Mouse (Mus musculus): ENCODE measurements around the gene Lamc3. TPM values are rescaled to one million over a fixed set of nuclear protein-coding genes. Genes with fewer than 3 reads are reported as not detected.

Gene Lamc3
- polyA plus RNA-seq, 1 experiment from 2014 or later, result 1.6 TPM

DNA sequence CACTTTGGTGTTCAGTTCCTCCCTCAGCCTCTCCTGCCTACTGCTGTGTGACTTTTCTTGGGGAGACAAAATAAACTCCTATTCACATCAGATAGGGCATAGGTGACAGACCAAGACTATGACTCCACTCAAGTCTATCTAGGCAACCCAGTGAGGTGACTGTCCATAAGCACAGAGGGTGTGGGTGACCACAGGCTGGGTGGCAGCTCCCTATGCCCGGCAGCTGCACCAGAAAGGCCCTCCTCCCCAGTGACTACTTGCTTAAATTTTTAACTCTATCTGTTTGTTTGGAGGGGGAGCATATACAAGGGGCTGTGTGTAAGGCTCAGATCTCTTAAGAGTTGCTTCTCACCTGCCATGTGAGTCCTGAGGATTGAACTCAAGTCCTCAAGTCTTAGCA is 24.2 kb upstream of the Lamc3 start:
- no peaks in the 10 kb centered on the region for H3K36me3 ChIP-seq
- WGBS, result 48% methylated on average over 1 of the region's 1 CpGs
- H3K4me3 ChIP-seq, result no peak overlapping the region
- no peak for ATAC-seq (ENCODE audit: borderline replicate concordance, extremely low read depth, low FRiP score, low TSS enrichment)
- no peaks in the 10 kb centered on the region for H3K4me1 ChIP-seq
- H3K27ac ChIP-seq, result no peak overlapping the region
- H3K9ac ChIP-seq, result no peak overlapping the region
- H3K27me3 ChIP-seq, result peaks cover 14% of the 10 kb centered on the region; the same call in 1 of the 2 replicates
- H3K9me3 ChIP-seq, result no peaks in the 10 kb centered on the region
- H3K4me2 ChIP-seq, result no peak overlapping the region

DNA sequence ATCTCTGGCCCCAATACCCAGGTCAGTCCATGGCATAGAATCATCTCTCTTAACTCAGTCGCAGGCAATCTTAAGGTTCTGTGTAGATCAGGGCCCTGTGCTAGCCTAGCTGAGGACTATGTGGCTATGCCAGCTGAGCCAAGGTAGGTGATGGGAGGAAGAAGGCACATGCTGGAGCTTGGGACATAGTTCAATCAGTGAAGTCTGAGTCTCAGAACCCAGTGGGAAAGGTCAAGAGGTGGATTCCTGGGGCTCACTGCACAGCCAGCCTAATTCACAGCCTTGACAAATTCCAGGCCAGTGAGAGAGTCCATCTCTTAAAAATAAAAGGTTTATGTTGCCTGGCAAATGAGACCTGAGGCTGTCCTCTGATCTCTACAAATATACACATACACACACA is 23.3 kb upstream of the Lamc3 start:
- H3K36me3 ChIP-seq, result no peaks in the 10 kb centered on the region
- ATAC-seq (ENCODE audit: borderline replicate concordance, extremely low read depth, low FRiP score, low TSS enrichment), result no peak
- H3K4me3 ChIP-seq, result no peak overlapping the region
- peaks cover 9% of the 10 kb centered on the region; the same call in 1 of the 2 replicates for H3K27me3 ChIP-seq
- H3K27ac ChIP-seq, result no peak overlapping the region
- no peaks in the 10 kb centered on the region for H3K9me3 ChIP-seq
- WGBS, result 81% methylated on average over 1 of the region's 1 CpGs
- H3K4me2 ChIP-seq, result no peak overlapping the region
- no peak overlapping the region for H3K9ac ChIP-seq
- H3K4me1 ChIP-seq, result no peaks in the 10 kb centered on the region

DNA sequence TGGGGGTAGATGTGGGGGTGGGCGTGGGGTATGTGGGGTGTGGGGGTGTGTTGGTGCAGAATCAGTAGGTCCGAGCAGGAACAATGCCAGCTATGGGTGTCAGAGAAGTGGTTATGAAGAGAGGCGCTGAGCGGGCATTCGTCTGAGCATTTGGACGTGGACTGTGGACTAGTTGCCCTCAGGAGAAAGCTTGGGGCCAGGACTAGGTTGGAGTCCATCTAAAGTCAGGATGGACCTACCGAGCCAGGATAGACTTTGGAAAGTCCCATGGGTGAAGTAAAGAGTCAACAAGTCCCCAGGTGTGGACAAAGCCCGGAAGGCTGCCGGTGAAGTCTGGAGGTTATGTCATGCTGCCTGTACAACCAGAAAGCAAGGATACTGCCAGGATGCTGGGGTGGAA is 22.2 kb upstream of the Lamc3 start:
- Histone ChIP-seq H3K4me1 (no peaks in the 10 kb centered on the region), H3K36me3 (no peaks in the 10 kb centered on the region), H3K27me3 (peaks cover 2% of the 10 kb centered on the region; the same call in 1 of the 2 replicates), H3K27ac (no peak overlapping the region), H3K9me3 (no peaks in the 10 kb centered on the region), H3K4me3 (no peak overlapping the region), H3K4me2 (no peak overlapping the region), H3K9ac (no peak overlapping the region)
- ATAC-seq (ENCODE audit: borderline replicate concordance, extremely low read depth, low FRiP score, low TSS enrichment), result no peak
- WGBS, result 82% methylated on average over 9 of the region's 9 CpGs

DNA sequence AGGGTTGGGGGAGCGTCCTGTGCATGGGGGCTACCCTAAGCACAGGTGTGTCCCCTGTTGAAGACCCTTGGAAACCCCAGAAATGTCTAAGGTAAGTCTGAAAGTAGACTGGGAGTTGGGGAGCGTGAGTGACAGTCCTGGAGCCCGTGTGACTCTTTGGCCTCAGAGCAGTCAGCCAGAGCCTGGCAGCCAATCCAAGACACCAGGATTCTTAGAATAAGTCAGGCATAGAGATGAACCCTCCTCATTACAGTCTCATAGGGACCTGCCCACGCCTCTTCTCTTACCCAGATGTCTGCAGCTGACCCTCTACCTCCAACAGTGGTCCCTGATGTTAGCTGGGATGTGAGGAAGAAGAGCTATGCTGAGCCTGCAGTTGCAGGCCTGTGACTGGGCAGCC is 21.8 kb upstream of the Lamc3 start:
- Histone ChIP-seq H3K9ac (no peak overlapping the region), H3K9me3 (no peaks in the 10 kb centered on the region), H3K4me2 (no peak overlapping the region), H3K4me3 (no peak overlapping the region), H3K27me3 (no peaks in the 10 kb centered on the region), H3K27ac (no peak overlapping the region), H3K36me3 (no peaks in the 10 kb centered on the region), H3K4me1 (no peaks in the 10 kb centered on the region)
- WGBS, result 59% methylated on average over 4 of the region's 4 CpGs
- ATAC-seq (ENCODE audit: borderline replicate concordance, extremely low read depth, low FRiP score, low TSS enrichment), result no peak

DNA sequence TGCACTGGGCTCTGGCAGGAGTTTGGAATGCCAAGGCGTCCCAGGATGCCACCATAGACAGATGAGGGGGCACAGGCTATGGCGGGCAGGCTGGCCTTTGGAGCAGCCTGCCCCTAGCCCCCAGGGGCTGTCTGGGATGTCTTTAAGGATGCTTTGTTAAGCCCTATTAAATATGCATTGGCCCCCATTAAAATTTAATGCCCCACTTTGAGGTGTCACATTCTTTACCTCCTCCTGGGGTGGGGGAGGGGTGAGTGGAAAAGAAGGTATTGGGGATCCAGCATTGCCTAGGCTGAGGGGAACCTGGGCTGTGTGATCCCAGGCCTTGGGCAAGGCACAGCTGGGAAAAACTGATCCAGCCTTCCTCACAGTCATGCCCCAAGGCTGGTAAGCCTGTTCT is 21.3 kb upstream of the Lamc3 start:
- WGBS, result 56% methylated on average over 2 of the region's 2 CpGs
- Histone ChIP-seq H3K27ac (no peak overlapping the region), H3K4me3 (no peak overlapping the region), H3K27me3 (no peaks in the 10 kb centered on the region), H3K4me2 (no peak overlapping the region), H3K9ac (no peak overlapping the region), H3K36me3 (no peaks in the 10 kb centered on the region), H3K4me1 (no peaks in the 10 kb centered on the region), H3K9me3 (no peaks in the 10 kb centered on the region)
- ATAC-seq (ENCODE audit: borderline replicate concordance, extremely low read depth, low FRiP score, low TSS enrichment), result no peak

DNA sequence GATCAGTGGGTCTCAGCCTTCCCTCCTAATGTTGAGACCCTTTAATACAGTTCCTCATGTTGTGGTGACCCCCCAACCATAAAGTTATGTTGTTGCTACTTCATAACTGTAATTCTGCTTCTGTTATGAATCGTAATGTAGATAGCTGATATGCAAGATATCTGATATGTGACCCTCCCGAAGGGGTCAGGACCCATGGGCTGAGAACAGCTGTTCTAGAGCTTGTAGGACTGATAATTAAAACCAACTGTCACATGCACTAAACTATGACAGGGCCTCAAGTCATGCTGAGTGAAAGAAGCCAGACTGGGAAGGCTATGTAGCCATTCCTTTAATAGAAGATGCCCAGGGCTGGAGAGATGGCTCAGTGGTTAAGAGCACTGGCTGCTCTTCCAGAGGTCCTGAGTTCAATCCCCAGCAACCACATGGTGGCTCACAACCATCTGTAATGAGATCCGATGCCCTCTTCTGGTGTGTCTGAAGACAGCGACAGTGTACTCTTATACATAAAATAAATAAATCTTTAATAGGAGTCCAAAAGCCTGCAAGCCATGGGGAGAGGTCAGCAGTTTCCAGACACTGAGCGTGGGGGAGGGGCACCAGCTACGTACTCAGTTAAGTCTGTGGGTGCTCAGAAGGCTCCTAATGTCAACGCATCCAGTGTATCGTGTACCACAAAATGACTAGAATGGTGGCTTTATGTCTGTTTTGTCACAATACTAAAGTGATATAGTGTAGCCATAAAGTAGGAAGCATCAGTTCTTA is 19.1 kb upstream of the Lamc3 start:
- WGBS, result 76% methylated on average over 8 of the region's 8 CpGs
- no peaks in the 10 kb centered on the region for H3K36me3 ChIP-seq
- H3K4me3 ChIP-seq, result no peak overlapping the region
- no peak overlapping the region for H3K27ac ChIP-seq
- H3K4me2 ChIP-seq, result no peak overlapping the region
- ATAC-seq (ENCODE audit: borderline replicate concordance, extremely low read depth, low FRiP score, low TSS enrichment), result no peak
- no peak overlapping the region for H3K9ac ChIP-seq
- no peaks in the 10 kb centered on the region for H3K9me3 ChIP-seq
- H3K27me3 ChIP-seq, result no peaks in the 10 kb centered on the region
- no peaks in the 10 kb centered on the region for H3K4me1 ChIP-seq

DNA sequence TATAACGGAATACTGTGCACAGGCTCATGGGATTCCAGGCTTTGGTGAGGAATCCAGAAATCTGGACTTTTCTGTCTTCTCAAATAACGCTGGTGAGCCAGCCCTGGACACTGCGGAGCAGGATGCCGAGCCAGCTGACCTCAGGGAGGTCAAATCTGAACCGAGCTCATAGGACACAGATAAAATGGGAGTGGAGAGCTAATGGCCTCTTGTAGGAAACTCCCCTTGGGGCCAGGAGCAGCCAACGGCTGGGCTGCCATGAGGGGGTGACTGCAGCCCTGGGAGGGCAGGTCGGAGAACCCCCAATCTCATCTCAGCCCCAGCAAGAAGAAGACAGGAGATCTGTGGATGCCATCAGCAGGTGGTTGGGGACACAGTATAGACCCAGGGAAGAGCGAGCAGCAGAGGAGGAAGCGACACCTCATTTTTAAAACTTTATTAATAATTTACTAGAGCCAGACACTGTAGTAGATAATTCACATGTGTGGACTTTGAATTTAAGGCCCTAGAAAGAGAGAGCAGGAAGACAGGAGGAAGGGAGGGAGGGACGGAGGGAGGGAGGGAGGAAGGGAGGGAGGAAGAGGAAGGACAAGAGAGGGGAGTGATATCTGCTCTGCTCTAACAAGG is 18.4 kb upstream of the Lamc3 start:
- Histone ChIP-seq H3K9ac (no peak overlapping the region), H3K9me3 (no peaks in the 10 kb centered on the region), H3K4me2 (no peak overlapping the region), H3K27ac (no peak overlapping the region), H3K36me3 (no peaks in the 10 kb centered on the region), H3K4me1 (no peaks in the 10 kb centered on the region), H3K4me3 (no peak overlapping the region), H3K27me3 (0 out of 2 replicates have a peak, but pooled peaks cover 4% of the 10 kb centered on the region)
- 45% methylated on average over 10 of the region's 10 CpGs for WGBS
- no peak for ATAC-seq (ENCODE audit: borderline replicate concordance, extremely low read depth, low FRiP score, low TSS enrichment)

DNA sequence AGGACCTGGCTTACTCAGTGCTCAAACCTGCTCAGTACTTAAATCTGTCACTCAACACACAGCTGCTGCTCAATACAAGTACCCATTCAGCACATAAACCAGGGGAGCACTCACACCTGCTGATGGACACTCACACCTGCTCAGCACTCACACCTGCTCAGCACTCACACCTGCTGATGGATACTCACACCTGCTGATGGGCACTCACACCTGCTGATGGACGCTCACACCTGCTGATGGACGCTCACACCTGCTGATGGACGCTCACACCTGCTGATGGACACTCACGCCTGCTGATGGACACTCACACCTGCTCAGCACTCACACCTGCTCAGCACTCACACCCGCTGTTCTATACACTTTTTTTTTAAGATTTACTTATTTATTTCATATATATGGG is 17.4 kb upstream of the Lamc3 start:
- Histone ChIP-seq H3K4me3 (no peak overlapping the region), H3K36me3 (no peaks in the 10 kb centered on the region), H3K4me1 (no peaks in the 10 kb centered on the region), H3K9me3 (no peaks in the 10 kb centered on the region), H3K4me2 (no peak overlapping the region), H3K27me3 (peaks cover 14% of the 10 kb centered on the region), H3K9ac (no peak overlapping the region), H3K27ac (no peak overlapping the region)
- WGBS, result 92% methylated on average over 5 of the region's 5 CpGs
- no peak for ATAC-seq (ENCODE audit: borderline replicate concordance, extremely low read depth, low FRiP score, low TSS enrichment)

DNA sequence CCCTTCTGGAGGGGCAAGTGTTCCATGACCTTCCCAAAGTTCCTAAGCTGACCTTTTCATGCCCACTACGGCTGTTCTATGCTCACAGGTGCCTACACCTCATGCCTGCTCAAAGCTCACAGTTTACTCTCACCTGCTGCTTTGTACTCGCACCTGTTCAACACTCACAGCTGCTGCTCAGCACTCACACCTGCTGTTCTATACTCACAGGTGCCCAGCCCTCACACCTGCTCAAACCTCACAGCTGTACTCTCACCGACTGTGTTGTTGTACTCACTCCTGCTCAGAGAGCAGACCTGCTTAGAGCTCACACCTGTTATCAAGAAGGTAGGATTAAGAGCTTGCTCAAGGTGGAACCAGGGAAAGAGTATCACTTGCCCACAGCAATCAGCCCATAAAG is 16.4 kb upstream of the Lamc3 start:
- ATAC-seq (ENCODE audit: borderline replicate concordance, extremely low read depth, low FRiP score, low TSS enrichment), result no peak
- 50% methylated on average over 3 of the region's 3 CpGs for WGBS
- Histone ChIP-seq H3K9me3 (no peaks in the 10 kb centered on the region), H3K27ac (no peak overlapping the region), H3K36me3 (no peaks in the 10 kb centered on the region), H3K9ac (no peak overlapping the region), H3K27me3 (peaks cover 22% of the 10 kb centered on the region), H3K4me2 (no peak overlapping the region), H3K4me3 (no peak overlapping the region), H3K4me1 (no peaks in the 10 kb centered on the region)

DNA sequence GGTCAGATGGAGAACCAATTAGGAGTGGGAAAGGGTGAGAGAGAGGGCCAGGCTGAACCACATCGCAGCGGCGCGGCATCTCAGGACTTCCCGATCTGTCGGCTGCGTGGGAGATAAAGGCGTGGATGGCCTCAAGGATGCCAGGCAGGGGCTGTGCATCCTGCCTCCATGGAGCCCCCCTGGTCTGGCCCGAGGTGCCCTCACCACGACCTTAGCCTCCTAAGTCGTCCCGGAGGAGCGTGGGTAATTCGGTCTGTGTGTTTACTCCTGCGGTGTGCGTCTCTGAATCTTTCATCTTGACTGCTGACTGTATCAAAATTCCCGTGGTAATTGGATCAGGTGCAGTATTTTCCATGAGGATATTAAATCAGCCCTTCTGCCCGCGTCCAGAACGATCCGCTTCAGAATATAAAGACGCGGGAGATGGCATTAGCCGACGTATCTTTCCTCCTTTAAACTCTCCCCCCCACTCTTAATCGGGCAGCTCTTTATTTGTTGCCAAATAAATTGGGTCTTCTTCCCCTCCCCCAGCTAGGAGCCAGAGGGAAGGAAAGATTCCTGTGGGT is 12.7 kb upstream of the Lamc3 start:
- Histone ChIP-seq H3K36me3 (no peaks in the 10 kb centered on the region), H3K9ac (no peak overlapping the region), H3K4me1 (no peaks in the 10 kb centered on the region), H3K27me3 (peaks cover 55% of the 10 kb centered on the region), H3K9me3 (no peaks in the 10 kb centered on the region), H3K4me3 (no peak overlapping the region), H3K27ac (no peak overlapping the region), H3K4me2 (no peak overlapping the region)
- no peak for ATAC-seq (ENCODE audit: borderline replicate concordance, extremely low read depth, low FRiP score, low TSS enrichment)
- 71% methylated on average over 26 of the region's 26 CpGs for WGBS

DNA sequence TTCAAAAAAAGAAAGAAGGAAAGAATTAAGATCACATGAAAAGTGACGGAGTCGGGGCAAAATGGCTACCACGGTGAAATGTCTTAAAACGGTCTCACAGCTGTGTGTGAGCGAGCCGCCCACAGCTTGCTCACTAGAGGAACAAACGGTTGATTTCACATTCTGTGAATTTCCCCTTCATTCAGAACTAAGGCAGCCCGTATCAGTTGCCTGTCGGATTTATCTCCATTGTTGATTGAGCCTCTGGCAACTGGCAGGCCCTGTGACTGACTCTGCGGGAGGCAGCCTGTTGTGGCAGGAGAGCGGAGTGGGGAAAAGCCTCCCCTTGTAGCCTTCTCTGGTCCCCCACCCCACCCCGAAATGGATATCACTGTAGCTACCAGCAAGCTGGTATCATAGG is 10.6 kb upstream of the Lamc3 start:
- peaks cover 4% of the 10 kb centered on the region; the same call in 1 of the 2 replicates for H3K4me1 ChIP-seq
- no peak overlapping the region for H3K4me3 ChIP-seq
- no peak for ATAC-seq (ENCODE audit: borderline replicate concordance, extremely low read depth, low FRiP score, low TSS enrichment)
- H3K36me3 ChIP-seq, result no peaks in the 10 kb centered on the region
- H3K27me3 ChIP-seq, result peaks cover 74% of the 10 kb centered on the region
- H3K27ac ChIP-seq, result no peak overlapping the region
- H3K9ac ChIP-seq, result no peak overlapping the region
- WGBS, result 26% methylated on average over 12 of the region's 12 CpGs
- no peak overlapping the region for H3K4me2 ChIP-seq
- no peaks in the 10 kb centered on the region for H3K9me3 ChIP-seq

DNA sequence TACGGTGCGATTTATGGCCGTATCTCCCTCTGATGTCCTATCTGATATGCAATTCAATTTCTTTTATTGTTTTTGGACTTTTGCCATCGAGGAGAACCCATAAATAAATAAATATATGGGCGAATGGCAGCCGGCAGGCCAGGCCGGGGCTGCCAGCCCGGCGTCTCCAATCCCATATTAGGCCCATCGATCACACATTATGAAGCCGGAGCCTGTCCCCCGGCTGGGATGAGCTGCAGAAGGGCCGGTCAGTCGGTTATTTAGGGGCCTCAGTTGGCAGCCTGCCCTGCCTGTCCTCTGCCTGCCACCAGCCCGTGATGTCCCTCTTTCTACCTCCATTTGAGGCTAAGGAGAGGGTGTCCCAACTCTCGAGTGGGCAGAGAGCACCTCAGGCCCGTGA is 8.5 kb upstream of the Lamc3 start:
- Histone ChIP-seq H3K4me1 (peaks cover 4% of the 10 kb centered on the region; the same call in 1 of the 2 replicates), H3K4me3 (no peak overlapping the region), H3K36me3 (no peaks in the 10 kb centered on the region), H3K9me3 (no peaks in the 10 kb centered on the region), H3K27me3 (peaks cover 91% of the 10 kb centered on the region), H3K27ac (no peak overlapping the region), H3K4me2 (no peak overlapping the region), H3K9ac (no peak overlapping the region)
- 54% methylated on average over 17 of the region's 17 CpGs for WGBS
- no peak for ATAC-seq (ENCODE audit: borderline replicate concordance, extremely low read depth, low FRiP score, low TSS enrichment)
